ENCODE assay signal across 26 mouse cellular contexts in genomic region chr12:79781788-79782187, GRCm38 (mm10).
A peak's percentile ranks its signal among the peaks of the same experiment; 100 is the strongest.
DNase-seq lines count a peak whose midpoint lies in the region; ATAC-seq and TF ChIP-seq lines count a peak whose summit lies in the region.
"Had no signal": no experiment of that assay in that cellular context is flagged by ENCODE, and none has a peak within 500 bp of the region (broad histone marks: within the 10 kb centered on the region; RNA-seq: fewer than 3 reads in every experiment).

No protein-coding gene starts in this region.

- peak; percentile 34 for DNase-seq in CD4-positive, CD25-positive, alpha-beta regulatory T cell, adult 2 months (ENCODE audit: low read depth, low spot score)
- DNase-seq in kidney, postnatal 0 days (ENCODE audit: low spot score) = no peak
- DNase-seq in kidney, adult 9 months = no peak
- DNase-seq in lung, postnatal 0 days (ENCODE audit: low spot score) = no peak
- DNase-seq in lung, postnatal 14 days = no peak
- DNase-seq in stomach, postnatal 0 days (ENCODE audit: low spot score) = no peak
- DNase-seq in spleen, adult 12 weeks (ENCODE audit: low spot score) = no peak
- DNase-seq: adrenal gland, postnatal 14 days; cerebellum, adult 11-12 months; cerebellum, postnatal 25 days; embryo, embryonic 11 days; heart, postnatal 4 days; kidney, adult 18-20 months; kidney, postnatal 36 days; lung, adult 2 months; right cerebral cortex, postnatal 25 days; thymus, adult 2 months had no signal

- TF ChIP-seq EP300 in lung, postnatal 0 days (IDR thresholded peaks at IDR 0.05) = no peak
- no peak for TF ChIP-seq EP300 in stomach, postnatal 0 days (optimal IDR thresholded peaks at IDR 0.05)

- H3K27me3 ChIP-seq in kidney, postnatal 0 days (ENCODE audit: insufficient read depth, low read length) = no peaks in the 10 kb centered on the region
- no peaks in the 10 kb centered on the region for H3K27me3 ChIP-seq in lung, postnatal 0 days (replicated peaks; ENCODE audit: insufficient read depth, low read length)
- no peaks in the 10 kb centered on the region for H3K27me3 ChIP-seq in stomach, postnatal 0 days (ENCODE audit: control insufficient read depth, insufficient read depth, low read length)
- H3K27me3 ChIP-seq: embryonic facial prominence, embryonic 15.5 days; hindbrain, embryonic 15.5 days; limb, embryonic 13.5 days; midbrain, embryonic 13.5 days; neural tube, embryonic 15.5 days; stomach, embryonic 15.5 days had no signal

- no peaks in the 10 kb centered on the region for H3K36me3 ChIP-seq in kidney, postnatal 0 days (ENCODE audit: insufficient read depth, low read length)
- H3K36me3 ChIP-seq in lung, postnatal 0 days (ENCODE audit: insufficient read depth, low read length) = no peaks in the 10 kb centered on the region
- no peaks in the 10 kb centered on the region for H3K36me3 ChIP-seq in stomach, postnatal 0 days (ENCODE audit: control insufficient read depth, insufficient read depth, low read length)
- H3K36me3 ChIP-seq: embryonic facial prominence, embryonic 15.5 days; hindbrain, embryonic 15.5 days; limb, embryonic 13.5 days; midbrain, embryonic 13.5 days; neural tube, embryonic 15.5 days; stomach, embryonic 15.5 days had no signal

- H3K4me2 ChIP-seq in kidney, postnatal 0 days (ENCODE audit: low read length) = no peak overlapping the region
- H3K4me2 ChIP-seq in lung, postnatal 0 days (replicated peaks; ENCODE audit: low read depth, low read length) = no peak overlapping the region
- H3K4me2 ChIP-seq in stomach, postnatal 0 days (replicated peaks; ENCODE audit: low read depth) = no peak overlapping the region
- H3K4me2 ChIP-seq: embryonic facial prominence, embryonic 15.5 days; hindbrain, embryonic 15.5 days; limb, embryonic 13.5 days; midbrain, embryonic 13.5 days; neural tube, embryonic 15.5 days; stomach, embryonic 15.5 days had no signal

- no peaks in the 10 kb centered on the region; the same call in 1 of the 2 replicates for H3K4me1 ChIP-seq in kidney, postnatal 0 days (replicated peaks; ENCODE audit: insufficient read depth, low read length)
- H3K4me1 ChIP-seq in lung, postnatal 0 days (ENCODE audit: insufficient read depth, low read depth, low read length) = 0 out of 2 replicates have a peak, but pooled peaks cover 5% of the 10 kb centered on the region
- H3K4me1 ChIP-seq in stomach, postnatal 0 days (replicated peaks; ENCODE audit: control insufficient read depth, insufficient read depth) = 0 out of 2 replicates have a peak, but pooled peaks cover 3% of the 10 kb centered on the region
- H3K4me1 ChIP-seq: hindbrain, embryonic 15.5 days; midbrain, embryonic 13.5 days; neural tube, embryonic 15.5 days had no signal

- no peaks in the 10 kb centered on the region; the same call in 1 of the 2 replicates for H3K9me3 ChIP-seq in kidney, postnatal 0 days (replicated peaks; ENCODE audit: low read length)
- no peaks in the 10 kb centered on the region for H3K9me3 ChIP-seq in lung, postnatal 0 days (ENCODE audit: low read length)
- H3K9me3 ChIP-seq in stomach, postnatal 0 days (ENCODE audit: control insufficient read depth, low read length) = no peaks in the 10 kb centered on the region
- H3K9me3 ChIP-seq: embryonic facial prominence, embryonic 15.5 days; hindbrain, embryonic 15.5 days; midbrain, embryonic 13.5 days; neural tube, embryonic 15.5 days; stomach, embryonic 15.5 days had no signal

- no peak overlapping the region for H3K9ac ChIP-seq in kidney, postnatal 0 days (ENCODE audit: low read depth, low read length)
- no peak overlapping the region for H3K9ac ChIP-seq in lung, postnatal 0 days (replicated peaks; ENCODE audit: low read depth)
- H3K9ac ChIP-seq in stomach, postnatal 0 days (ENCODE audit: low read length) = no peak overlapping the region
- H3K9ac ChIP-seq: embryonic facial prominence, embryonic 15.5 days; hindbrain, embryonic 15.5 days; limb, embryonic 13.5 days; midbrain, embryonic 13.5 days; neural tube, embryonic 15.5 days; stomach, embryonic 15.5 days had no signal

- WGBS in kidney, postnatal 0 days = 85% methylated on average over 5 of the region's 5 CpGs
- WGBS in lung, postnatal 0 days = 85% methylated on average over 5 of the region's 5 CpGs
- WGBS in stomach, postnatal 0 days = 84% methylated on average over 5 of the region's 5 CpGs

- H3K4me3 ChIP-seq in kidney, postnatal 0 days (replicated peaks; ENCODE audit: low read depth, low read length) = no peak overlapping the region
- no peak overlapping the region for H3K4me3 ChIP-seq in lung, postnatal 0 days (ENCODE audit: low read depth, low read length)
- H3K4me3 ChIP-seq in stomach, postnatal 0 days (ENCODE audit: low read depth, low read length) = no peak overlapping the region
- H3K4me3 ChIP-seq: embryonic facial prominence, embryonic 15.5 days; hindbrain, embryonic 15.5 days; limb, embryonic 13.5 days; midbrain, embryonic 13.5 days; myocyte; neural tube, embryonic 15.5 days; stomach, embryonic 15.5 days had no signal

- no peak overlapping the region for H3K27ac ChIP-seq in kidney, postnatal 0 days
- no peak overlapping the region for H3K27ac ChIP-seq in lung, postnatal 0 days (ENCODE audit: low read length)
- no peak overlapping the region for H3K27ac ChIP-seq in stomach, postnatal 0 days (replicated peaks)
- H3K27ac ChIP-seq: hindbrain, embryonic 15.5 days; limb, embryonic 13.5 days; midbrain, embryonic 13.5 days; neural tube, embryonic 15.5 days had no signal

- ATAC-seq in CD4-positive, CD25-positive, alpha-beta regulatory T cell, adult 4 months = no peak
- ATAC-seq in kidney, postnatal 0 days (replicated peaks; ENCODE audit: low FRiP score, low read depth) = no peak
- ATAC-seq in lung, postnatal 0 days = no peak
- ATAC-seq in stomach, postnatal 0 days (ENCODE audit: low FRiP score, low TSS enrichment) = no peak
- ATAC-seq: activated CD4-positive, CD25-positive, alpha-beta regulatory T cell, adult 4 months; midbrain, embryonic 13.5 days had no signal

- peak; percentile 46 for TF ChIP-seq CTCF in kidney, postnatal 0 days (IDR thresholded peaks at IDR 0.05; ENCODE audit: low read depth)
- peak; percentile 52 for TF ChIP-seq CTCF in lung, postnatal 0 days (IDR thresholded peaks at IDR 0.05)
- peak; percentile 51 for TF ChIP-seq CTCF in stomach, postnatal 0 days (IDR thresholded peaks at IDR 0.05; ENCODE audit: low read depth)
